Mouse (Mus musculus): Measurements from ENCODE around the gene Ddost.

The Ddost gene

GRCm38 (mm10) chr4:138307739-138308138 lies 3.2 kb downstream of the Ddost start:
- in situ Hi-C loops (cut with MboI; ENCODE audit: unreplicated experiment in 2 of 2) = loop anchor here in 1 of 2 experiments (25.0 kb wide), 1 partner anchor 970 kb away; no protein-coding TSS in a partner anchor

- in situ Hi-C loops (cut with MboI; ENCODE audit: unreplicated experiment in 2 of 2) = loop anchor here in 1 of 2 experiments (10.0 to 25.0 kb wide), 2 partner anchors 346 to 973 kb away; no protein-coding TSS in a partner anchor
Measured at GRCm38 (mm10) chr4:138310311-138310910, 5.9 kb downstream of the Ddost start.

GRCm38 (mm10) chr4:138311595-138311994 lies 7.1 kb downstream of the Ddost start:
- in situ Hi-C loops (cut with MboI; ENCODE audit: unreplicated experiment in 2 of 2) = loop anchor here in 1 of 2 experiments (10.0 to 25.0 kb wide), 2 partner anchors 347 to 974 kb away; no protein-coding TSS in a partner anchor

GRCm38 (mm10) chr4:138312105-138312504 lies 7.6 kb downstream of the Ddost start:
- in situ Hi-C loops (cut with MboI; ENCODE audit: unreplicated experiment in 2 of 2) = loop anchor here in 1 of 2 experiments (10.0 to 25.0 kb wide), 2 partner anchors 347 to 975 kb away; no protein-coding TSS in a partner anchor

DNA sequence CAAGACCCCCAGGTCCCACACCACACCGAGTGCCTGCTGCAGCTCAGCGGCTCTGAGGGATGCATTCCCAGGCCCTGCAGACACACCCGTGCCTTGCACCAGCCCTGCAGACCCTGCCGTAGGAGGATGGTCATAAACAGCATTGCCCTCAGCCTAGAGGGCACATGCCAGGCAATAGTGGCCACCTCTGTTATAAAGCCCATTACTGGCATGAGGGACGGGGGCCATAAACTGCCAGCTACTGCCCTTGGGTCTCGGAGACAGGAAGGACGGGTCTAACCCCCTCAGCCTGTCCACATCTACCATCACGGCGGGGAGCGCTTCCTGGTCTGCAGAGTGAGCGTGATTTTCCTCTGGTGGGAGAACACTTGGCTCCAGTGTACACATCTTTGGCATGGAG lies 8.5 kb downstream of the Ddost start:
- in situ Hi-C loops (cut with MboI; ENCODE audit: unreplicated experiment in 2 of 2) = loop anchor here in 1 of 2 experiments (10.0 to 25.0 kb wide), 2 partner anchors 348 to 976 kb away; no protein-coding TSS in a partner anchor

GRCm38 (mm10) chr4:138313795-138314194 lies 9.3 kb downstream of the Ddost start:
- in situ Hi-C loops (cut with MboI; ENCODE audit: unreplicated experiment in 2 of 2) = loop anchor here in 1 of 2 experiments (10.0 to 25.0 kb wide), 2 partner anchors 349 to 976 kb away; no protein-coding TSS in a partner anchor

DNA sequence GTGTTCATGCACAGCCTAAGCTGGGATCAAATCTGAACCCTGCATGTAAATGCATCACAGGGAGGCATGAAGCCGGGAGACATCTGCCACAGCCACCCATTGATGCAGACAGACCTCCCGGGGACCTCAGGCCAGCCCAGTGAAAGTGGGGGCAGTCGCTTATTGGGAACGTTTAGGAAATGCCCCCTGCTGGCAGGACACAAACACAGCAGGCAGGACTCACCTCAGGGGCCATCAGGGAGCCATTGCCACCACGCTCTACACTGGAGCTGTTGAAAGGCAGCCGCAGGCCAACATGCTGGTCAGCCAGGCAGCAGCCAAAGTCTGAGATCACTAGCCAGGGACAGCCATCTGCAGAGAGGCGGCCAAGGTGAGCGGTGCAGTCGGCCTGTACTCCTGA lies 11.3 kb downstream of the Ddost start:
- in situ Hi-C loops (cut with MboI; ENCODE audit: unreplicated experiment in 2 of 2) = loop anchor here (5.0 to 25.0 kb wide), 3 partner anchors 112 to 978 kb away; no protein-coding TSS in a partner anchor

DNA sequence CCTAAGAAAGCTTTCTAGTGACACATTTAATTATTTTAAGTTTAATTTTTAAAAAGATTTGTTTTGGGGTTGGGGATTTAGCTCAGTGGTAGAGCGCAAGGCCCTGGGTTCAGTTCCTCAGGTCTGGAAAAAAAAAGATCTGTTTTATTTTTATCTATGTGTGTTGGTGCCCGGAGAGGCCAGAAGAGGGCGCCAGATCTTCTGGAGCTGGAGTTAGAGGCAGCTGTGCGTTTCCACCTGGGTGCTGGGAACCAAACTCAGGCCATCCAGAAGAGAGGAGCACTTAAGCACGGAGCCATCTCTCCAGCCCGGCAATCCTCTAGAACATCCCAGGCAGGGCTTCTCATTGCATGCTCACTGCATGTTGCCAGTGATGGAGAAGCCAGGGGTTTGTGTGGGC lies 11.8 kb downstream of the Ddost start:
- in situ Hi-C loops (cut with MboI; ENCODE audit: unreplicated experiment in 2 of 2) = loop anchor here (5.0 to 25.0 kb wide), 3 partner anchors 111 to 979 kb away; no protein-coding TSS in a partner anchor

DNA sequence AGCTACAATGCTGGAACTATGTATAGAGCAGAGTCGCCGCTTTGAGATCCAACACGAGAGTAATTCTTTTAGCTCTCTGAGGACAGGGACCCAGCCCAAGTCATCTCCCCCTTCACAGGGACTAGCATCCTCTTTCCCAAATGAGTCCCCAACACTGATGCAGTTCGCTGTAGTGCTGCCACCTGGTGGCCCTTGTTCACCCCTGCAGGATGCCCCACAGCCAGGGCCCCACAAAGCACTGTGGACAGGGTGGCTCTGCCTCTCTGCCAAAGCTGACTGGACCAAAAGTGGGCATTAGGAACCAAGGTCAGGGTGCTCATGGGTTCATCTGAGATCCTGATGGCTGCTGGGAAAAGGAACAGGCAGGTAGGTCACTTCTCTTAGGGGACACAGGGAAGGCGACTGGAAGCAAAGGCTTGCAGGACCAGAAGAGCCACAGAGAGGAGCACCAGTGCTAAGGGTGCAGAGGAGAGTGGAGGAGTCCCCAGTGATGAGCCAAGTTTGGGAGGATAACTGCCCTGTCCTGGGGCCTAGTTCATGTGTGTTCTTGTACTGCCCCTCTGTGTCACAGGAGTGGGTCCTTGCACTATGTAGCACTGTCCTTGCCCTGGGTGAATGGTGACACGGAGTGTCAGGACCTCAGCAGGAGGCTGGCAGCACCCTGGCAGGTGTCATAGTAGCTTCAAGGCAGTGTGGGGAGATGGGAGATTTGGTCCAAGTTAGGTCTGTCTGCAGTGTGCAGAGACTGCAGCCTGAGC lies 14.2 kb downstream of the Ddost start:
- in situ Hi-C loops (cut with MboI; ENCODE audit: unreplicated experiment in 2 of 2) = loop anchor here (5.0 to 25.0 kb wide), 3 partner anchors 109 to 981 kb away; no protein-coding TSS in a partner anchor

DNA sequence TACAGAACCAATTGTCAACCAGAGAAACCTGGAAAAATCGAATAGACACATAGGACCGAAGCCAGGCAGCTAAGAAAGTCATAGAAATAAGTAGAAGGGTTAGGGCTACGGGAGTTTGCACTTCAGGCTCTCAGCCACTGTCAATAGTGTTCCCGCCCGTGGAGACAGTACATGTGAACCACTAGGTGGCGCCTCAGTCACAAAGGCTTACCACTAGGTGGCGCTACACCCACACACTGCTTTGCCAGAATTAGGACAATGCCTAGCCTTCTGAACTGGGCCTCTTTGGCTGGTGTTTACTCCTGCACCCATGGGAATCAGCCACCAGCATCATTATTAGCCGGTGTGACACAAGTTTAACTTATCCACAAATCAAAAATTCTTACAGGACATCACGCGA lies 15.0 kb downstream of the Ddost start:
- in situ Hi-C loops (cut with MboI; ENCODE audit: unreplicated experiment in 2 of 2) = loop anchor here (5.0 to 25.0 kb wide), 3 partner anchors 108 to 982 kb away; no protein-coding TSS in a partner anchor

GRCm38 (mm10) chr4:138320711-138321110 lies 16.2 kb downstream of the Ddost start:
- in situ Hi-C loops (cut with MboI; ENCODE audit: unreplicated experiment in 2 of 2) = loop anchor here in 1 of 2 experiments (25.0 kb wide), 1 partner anchor 983 kb away; no protein-coding TSS in a partner anchor

DNA sequence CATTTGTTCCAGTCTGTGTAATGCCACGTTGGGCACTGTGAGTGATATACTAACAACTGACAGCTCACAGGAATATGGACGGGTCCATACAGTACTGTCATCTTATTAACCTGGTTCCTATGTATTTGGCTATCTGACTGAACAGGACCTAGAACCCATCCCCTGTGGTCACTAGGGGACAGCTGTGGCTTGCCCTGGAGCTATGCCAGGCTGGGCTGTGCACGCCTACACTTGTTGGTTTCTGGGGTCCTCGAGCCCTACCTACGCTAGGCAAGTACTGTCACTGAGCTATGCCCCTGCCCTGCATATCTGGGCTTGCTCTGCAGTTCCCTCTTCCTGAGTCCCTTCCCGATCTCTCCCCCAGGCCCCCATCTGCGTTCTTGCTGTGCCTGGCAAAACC lies 17.0 kb downstream of the Ddost start:
- in situ Hi-C loops (cut with MboI; ENCODE audit: unreplicated experiment in 2 of 2) = loop anchor here in 1 of 2 experiments (25.0 kb wide), 1 partner anchor 984 kb away; no protein-coding TSS in a partner anchor

GRCm38 (mm10) chr4:138322692-138323091 lies 18.2 kb downstream of the Ddost start:
- in situ Hi-C loops (cut with MboI; ENCODE audit: unreplicated experiment in 2 of 2) = loop anchor here in 1 of 2 experiments (25.0 kb wide), 1 partner anchor 985 kb away; no protein-coding TSS in a partner anchor

- in situ Hi-C loops (cut with MboI; ENCODE audit: unreplicated experiment in 2 of 2) = loop anchor here in 1 of 2 experiments (25.0 kb wide), 1 partner anchor 986 kb away; no protein-coding TSS in a partner anchor
Measured at GRCm38 (mm10) chr4:138323753-138324152, 19.2 kb downstream of the Ddost start.

DNA sequence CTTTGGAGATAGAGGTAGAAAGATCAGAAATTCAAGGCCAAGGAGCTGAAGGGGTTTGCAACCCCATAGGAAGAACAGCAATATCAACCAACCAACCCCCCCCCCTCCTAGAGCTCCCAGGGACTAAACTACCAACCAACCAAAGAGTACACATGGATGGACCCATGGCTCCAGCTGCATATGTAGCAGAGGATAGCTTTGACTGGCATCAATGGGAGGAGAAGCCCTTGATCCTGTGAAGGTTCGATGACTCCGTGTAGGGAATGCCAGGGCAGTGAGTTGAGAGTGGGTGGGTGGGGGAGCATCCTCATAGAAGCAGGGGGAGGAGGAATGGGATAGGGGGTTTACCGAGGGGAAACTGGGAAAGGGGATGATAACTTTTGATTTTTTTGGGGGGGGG lies 19.9 kb downstream of the Ddost start:
- in situ Hi-C loops (cut with MboI; ENCODE audit: unreplicated experiment in 2 of 2) = loop anchor here in 1 of 2 experiments (25.0 kb wide), 1 partner anchor 987 kb away; no protein-coding TSS in a partner anchor

GRCm38 (mm10) chr4:138325466-138326076 lies 21.0 kb downstream of the Ddost start:
- in situ Hi-C loops (cut with MboI; ENCODE audit: unreplicated experiment in 2 of 2) = loop anchor here (5.0 to 25.0 kb wide), 2 partner anchors 107 to 237 kb away; partner anchors contain the start of gene Mul1 (in 1 of the 2)

DNA sequence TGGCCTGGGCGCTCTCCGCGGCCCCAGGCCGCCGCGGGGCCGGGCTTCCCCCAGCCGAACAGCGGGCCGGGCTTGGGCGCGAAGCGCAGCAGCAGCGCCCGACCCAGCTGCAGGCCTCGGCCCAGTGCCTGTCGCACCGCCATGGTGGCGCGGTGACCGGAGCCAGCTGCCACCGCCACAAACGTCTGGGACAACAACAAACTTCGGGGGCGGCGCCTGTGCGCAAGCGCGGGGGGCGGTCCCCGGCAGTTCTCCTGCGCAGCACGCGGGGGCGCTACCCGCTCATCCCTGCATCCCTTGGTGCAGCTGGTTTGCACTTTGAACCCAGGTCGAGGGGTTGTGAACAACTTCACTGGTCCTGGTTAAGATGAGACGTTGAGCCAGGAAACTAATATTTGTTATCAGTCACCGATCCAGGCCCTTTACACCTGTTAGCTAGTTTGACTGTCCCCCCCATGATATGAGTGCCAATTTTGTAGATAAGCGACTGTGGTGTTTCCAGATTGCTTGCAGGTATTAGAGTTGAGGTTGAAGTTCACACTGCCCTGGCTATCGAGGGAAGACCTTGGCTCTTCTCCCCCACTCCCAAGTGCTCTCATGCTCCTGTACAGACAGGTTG lies 21.7 kb downstream of the Ddost start, which contains the start of gene Pink1:
Pink1 (minus strand) TSS at position 231 of the 619 bp plus-strand sequence.
- in situ Hi-C loops (cut with MboI; ENCODE audit: unreplicated experiment in 2 of 2) = loop anchor here (5.0 to 25.0 kb wide), 2 partner anchors 106 to 236 kb away; partner anchors contain the start of gene Mul1 (in 1 of the 2)

DNA sequence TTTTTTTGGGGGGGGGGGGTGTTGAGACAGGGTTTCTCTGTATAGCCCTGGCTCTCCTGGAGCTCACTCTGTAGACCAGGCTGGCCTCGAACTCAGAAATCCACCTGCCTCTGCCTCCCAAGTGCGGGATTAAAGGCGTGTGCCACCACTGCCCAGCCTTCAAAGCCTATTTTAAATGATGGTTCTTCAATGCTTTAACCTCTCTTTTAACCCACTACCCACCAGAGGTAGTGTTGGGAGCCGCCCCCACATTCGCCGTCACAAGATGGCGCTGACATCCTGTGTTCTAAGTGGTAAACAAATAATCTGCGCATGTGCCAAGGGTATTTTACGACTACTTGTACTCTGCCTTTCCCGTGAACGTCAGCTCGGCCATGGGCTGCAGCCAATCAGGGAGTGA lies 22.6 kb downstream of the Ddost start:
- in situ Hi-C loops (cut with MboI; ENCODE audit: unreplicated experiment in 2 of 2) = loop anchor here (5.0 to 25.0 kb wide), 2 partner anchors 105 to 235 kb away; partner anchors contain the start of gene Mul1 (in 1 of the 2)

- in situ Hi-C loops (cut with MboI; ENCODE audit: unreplicated experiment in 2 of 2) = loop anchor here (5.0 to 25.0 kb wide), 2 partner anchors 104 to 234 kb away; partner anchors contain the start of gene Mul1 (in 1 of the 2)
Measured at GRCm38 (mm10) chr4:138327891-138328470, 23.5 kb downstream of the Ddost start.

All from v-Abl transformed pro-B cells (cell line).